Mouse (Mus musculus) testis, adult 10 weeks (tissue): Measurements from ENCODE around the gene Pgk1. TPM values are rescaled to one million over a fixed set of nuclear protein-coding genes. Genes with fewer than 3 reads are reported as not detected.

ENCODE experiments used
- polyA plus RNA-seq: library from polyadenylated mRNA; stranded (reverse); fragments of 350-450 nt; fragmentation: Illumina TruSeq; extraction: RNeasy Lipid Tissue Mini Kit (QIAGEN cat#74804); gene quantifications from one replicate; pipeline ENCODE4 v1.2.3, GENCODE M21; 2014; ENCODE audit warnings: low read depth, low replicate concordance

Gene Pgk1
- polyA plus RNA-seq: 15.8 TPM

DNA sequence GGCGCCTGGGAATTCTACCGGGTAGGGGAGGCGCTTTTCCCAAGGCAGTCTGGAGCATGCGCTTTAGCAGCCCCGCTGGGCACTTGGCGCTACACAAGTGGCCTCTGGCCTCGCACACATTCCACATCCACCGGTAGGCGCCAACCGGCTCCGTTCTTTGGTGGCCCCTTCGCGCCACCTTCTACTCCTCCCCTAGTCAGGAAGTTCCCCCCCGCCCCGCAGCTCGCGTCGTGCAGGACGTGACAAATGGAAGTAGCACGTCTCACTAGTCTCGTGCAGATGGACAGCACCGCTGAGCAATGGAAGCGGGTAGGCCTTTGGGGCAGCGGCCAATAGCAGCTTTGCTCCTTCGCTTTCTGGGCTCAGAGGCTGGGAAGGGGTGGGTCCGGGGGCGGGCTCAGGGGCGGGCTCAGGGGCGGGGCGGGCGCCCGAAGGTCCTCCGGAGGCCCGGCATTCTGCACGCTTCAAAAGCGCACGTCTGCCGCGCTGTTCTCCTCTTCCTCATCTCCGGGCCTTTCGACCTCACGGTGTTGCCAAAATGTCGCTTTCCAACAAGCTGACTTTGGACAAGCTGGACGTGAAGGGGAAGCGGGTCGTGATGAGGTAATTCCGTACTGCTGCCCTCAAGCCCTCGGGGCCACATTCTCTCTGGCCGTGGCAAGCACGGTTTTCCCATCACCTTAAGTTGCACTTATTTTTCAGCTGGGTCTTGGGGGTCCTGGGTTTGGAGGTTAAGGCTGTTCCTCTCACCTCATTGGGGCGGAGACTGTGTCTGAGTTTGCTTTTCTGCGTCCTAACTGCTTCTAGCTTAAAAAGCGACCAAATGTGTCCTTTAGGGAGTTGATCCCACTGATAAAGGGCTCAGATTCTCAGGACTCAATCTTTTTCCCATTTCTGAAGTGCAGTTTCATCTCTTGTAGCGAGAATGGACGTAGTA, at the start of gene Pgk1:
Pgk1 (plus strand) TSS at position 388 of the 937 bp plus-strand sequence.

DNA sequence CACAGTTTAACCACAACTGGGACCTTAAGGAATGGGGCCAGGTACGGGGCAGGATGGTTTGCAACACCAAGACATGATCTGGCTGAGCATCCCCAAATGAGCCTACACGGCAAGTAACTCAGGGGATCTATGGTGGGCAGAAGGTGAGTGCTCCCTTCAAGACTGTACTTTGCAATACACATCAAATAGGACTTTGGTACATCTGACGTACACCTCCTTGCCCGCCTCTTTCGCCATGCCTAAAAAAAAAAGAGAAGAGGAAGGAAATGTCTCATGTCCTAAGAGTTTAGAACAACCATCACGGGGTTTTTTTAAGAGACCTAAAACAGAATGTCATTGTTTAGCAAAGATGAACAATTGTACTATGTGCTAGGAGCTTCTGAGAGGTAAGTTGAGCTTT, 44.0 kb upstream of the Pgk1 start, which contains the start of gene Tlr13:
Tlr13 (plus strand) TSS at position 269 of the 400 bp plus-strand sequence.

DNA sequence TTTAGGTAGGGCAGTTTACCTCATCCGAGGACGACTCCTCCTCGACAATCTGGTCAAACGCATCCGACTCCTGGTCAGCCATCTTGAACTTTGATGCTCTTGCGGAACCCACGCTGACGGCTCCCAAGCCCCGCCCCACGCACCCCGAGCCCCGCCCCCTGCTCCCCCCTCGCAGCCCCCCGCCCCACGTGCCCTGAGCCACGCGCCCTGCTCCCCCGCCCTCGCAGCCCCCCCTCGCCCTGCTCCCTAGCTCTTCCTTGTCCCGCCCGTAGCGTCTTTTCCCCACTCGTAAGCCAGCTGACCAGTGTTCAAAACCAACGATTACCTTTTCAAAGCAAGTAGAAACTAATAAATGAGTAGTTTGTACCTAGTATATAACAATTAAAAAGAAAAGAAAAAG, 34.2 kb downstream of the Pgk1 start, which contains the start of gene Taf9b:
Taf9b (minus strand) TSS at position 101 of the 400 bp plus-strand sequence.

Other genes starting within 250 kb of the Pgk1 start
- gene Magt1, start 175.2 kb upstream of the Pgk1 start, polyA plus RNA-seq: 13.1 TPM
- gene Cox7b, start 171.4 kb upstream of the Pgk1 start, polyA plus RNA-seq: 36.7 TPM
- gene Atp7a, start 159.8 kb upstream of the Pgk1 start, polyA plus RNA-seq: 15.9 TPM
- gene Tlr13, start 43.9 kb upstream of the Pgk1 start, polyA plus RNA-seq: 0.52 TPM
- gene Taf9b, start 34.1 kb downstream of the Pgk1 start, polyA plus RNA-seq: 36.8 TPM
- gene Fnd3c2, start 68.3 kb downstream of the Pgk1 start, polyA plus RNA-seq: not detected